Mouse (Mus musculus) heart, postnatal 0 days (tissue): Measurements from ENCODE around the gene Ube4b. TPM values are rescaled to one million over a fixed set of nuclear protein-coding genes. Genes with fewer than 3 reads are reported as not detected.

Experiments
- ATAC-seq: fragments of 200-750 bp; cut with Nextera tagmentation; 2 replicates; pipeline ENCODE4 v1.8.0; 2017; ENCODE audit warnings: low read depth, moderate number of reproducible peaks, moderate library complexity; ENCODE audit not compliant: insufficient read depth
- DNase-seq: peaks from one replicate; pipeline ENCODE4 v3.0.0-alpha.2; 2016; ENCODE audit warnings: low spot score
- H3K27ac ChIP-seq: fragments of 300-500 bp; sonication (generic); 2 replicates; pipeline ENCODE4 v1.5.1; 2014; ENCODE audit warnings: low read depth, mild to moderate bottlenecking
- H3K27me3 ChIP-seq: fragments of 300-500 bp; sonication (generic); 2 replicates; pipeline ENCODE4 v1.6.1; 2014; ENCODE audit warnings: low read length, mixed read lengths; ENCODE audit not compliant: control insufficient read depth, insufficient read depth
- H3K36me3 ChIP-seq: fragments of 300-500 bp; sonication (generic); replicated peaks from 2 replicates; pipeline ENCODE4 v1.6.1; 2014; ENCODE audit warnings: low read length, mixed read lengths; ENCODE audit not compliant: control insufficient read depth, insufficient read depth
- H3K4me1 ChIP-seq: fragments of 300-500 bp; sonication (generic); 2 replicates; pipeline ENCODE4 v1.6.1; 2014; ENCODE audit warnings: antibody characterized with exemption; ENCODE audit not compliant: control insufficient read depth, insufficient read depth
- H3K4me2 ChIP-seq: fragments of 300-500 bp; sonication (generic); 2 replicates; pipeline ENCODE4 v1.6.1; 2014; ENCODE audit warnings: low read depth, mild to moderate bottlenecking, low read length, moderate library complexity
- H3K4me3 ChIP-seq: fragments of 300-500 bp; sonication (generic); 2 replicates; pipeline ENCODE4 v1.5.1; 2014; ENCODE audit warnings: low read depth, low read length
- H3K9ac ChIP-seq: fragments of 300-500 bp; sonication (generic); replicated peaks from 2 replicates; pipeline ENCODE4 v1.6.1; 2014; ENCODE audit warnings: low read depth, low read length, mixed read lengths
- H3K9me3 ChIP-seq: fragments of 300-500 bp; sonication (generic); replicated peaks from 2 replicates; pipeline ENCODE4 v1.6.1; 2016; ENCODE audit warnings: low read length; ENCODE audit not compliant: control insufficient read depth
- CTCF ChIP-seq: IDR thresholded peaks from 2 replicates; pipeline ENCODE4 v1.5.1; 2016; ENCODE audit warnings: antibody characterized with exemption, control low read depth, low read depth
- EP300 ChIP-seq: IDR thresholded peaks from 2 replicates; pipeline ENCODE4 v1.6.1; 2016; ENCODE audit warnings: antibody characterized with exemption, low read depth
- WGBS: fragments of 180-500 bp; shearing (Covaris S2); extraction: QIAGEN DNeasy Blood & Tissue Kit; methylation state at CpG from one replicate; pipeline ENCODE4 v1.1.7; 2014; 5-methylcytosine and 5-hydroxymethylcytosine counted together
- polyA plus RNA-seq: library from polyadenylated mRNA; unstranded; fragments of >200 nt; fragmentation: Nextera tagmentation; extraction: Ambion mirVana; gene quantifications from 2 replicates; pipeline ENCODE4 v1.2.1, GENCODE M21; 2015
- total RNA-seq: library from RNA; depleted of rRNA; stranded (reverse); fragments of >200 nt; gene quantifications from 2 replicates; pipeline ENCODE4 v1.2.3, GENCODE M21; 2014; ENCODE audit warnings: low replicate concordance; rRNA removed

Gene Ube4b
- total RNA-seq (56.4 and 70.5 TPM in 2 replicates), polyA plus RNA-seq (17.6 and 20.2 TPM in 2 replicates)

DNA sequence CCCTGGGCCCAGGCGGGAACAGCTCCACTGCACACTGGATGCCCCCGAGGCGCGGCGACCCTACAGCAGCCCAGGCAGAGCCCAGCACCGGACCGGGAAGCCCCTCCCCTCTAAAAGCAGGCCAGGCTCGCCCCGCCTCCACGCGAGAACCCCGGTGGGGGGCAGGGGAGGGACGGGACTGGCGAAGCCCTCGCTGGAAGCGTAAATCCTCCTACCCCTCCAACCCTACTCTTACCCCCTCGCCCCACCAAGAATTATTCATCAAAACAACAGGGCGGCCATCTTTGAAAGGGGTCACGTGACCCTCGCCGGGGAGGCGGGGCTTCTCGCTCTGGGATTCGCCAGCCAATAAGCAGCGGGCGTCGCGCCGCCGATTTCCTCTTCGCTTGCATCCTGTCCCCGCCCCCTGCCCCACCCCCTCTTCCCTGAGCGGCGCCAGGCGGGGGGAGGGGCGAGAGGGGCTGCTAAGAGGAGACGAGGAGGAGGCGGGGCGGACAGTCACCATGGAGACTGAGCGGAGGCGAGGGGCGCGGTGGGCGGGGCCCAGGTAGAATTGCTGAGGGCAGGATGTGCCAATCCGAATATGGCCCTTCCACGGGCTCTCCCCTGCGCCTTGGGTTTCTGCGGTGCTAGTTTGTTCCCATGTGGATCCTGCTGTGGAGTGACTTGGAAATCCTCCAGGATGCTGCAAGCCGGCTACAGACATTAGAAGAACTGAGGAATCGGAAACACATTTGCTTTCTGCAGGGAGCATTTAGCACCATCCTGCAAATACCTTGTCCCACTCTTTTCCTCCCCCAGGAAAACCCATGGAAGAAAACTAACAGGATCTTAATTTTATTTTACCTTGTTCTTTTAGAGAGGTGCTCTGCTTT is at the start of gene Ube4b:
Gene Ube4b, minus strand, starts transcription at position 425 of the 875 bp plus-strand sequence.
- Histone ChIP-seq H3K9me3 (no peaks in the 10 kb centered on the region), H3K27ac (peak within 1 kb of the TSS; percentile 97), H3K9ac (peak within 1 kb of the TSS; percentile 94), H3K4me2 (peak within 1 kb of the TSS; percentile 78), H3K4me3 (peak within 1 kb of the TSS; percentile 91), H3K4me1 (no peaks in the 10 kb centered on the region), H3K36me3 (no peaks in the 10 kb centered on the region), H3K27me3 (no peaks in the 10 kb centered on the region)
- TF ChIP-seq EP300 (peak; percentile 67), CTCF (no peak)
- DNase-seq (peak; percentile 95), ATAC-seq (peak; percentile 95)
- under 1% methylated on average over 44 of the region's 50 CpGs for WGBS

DNA sequence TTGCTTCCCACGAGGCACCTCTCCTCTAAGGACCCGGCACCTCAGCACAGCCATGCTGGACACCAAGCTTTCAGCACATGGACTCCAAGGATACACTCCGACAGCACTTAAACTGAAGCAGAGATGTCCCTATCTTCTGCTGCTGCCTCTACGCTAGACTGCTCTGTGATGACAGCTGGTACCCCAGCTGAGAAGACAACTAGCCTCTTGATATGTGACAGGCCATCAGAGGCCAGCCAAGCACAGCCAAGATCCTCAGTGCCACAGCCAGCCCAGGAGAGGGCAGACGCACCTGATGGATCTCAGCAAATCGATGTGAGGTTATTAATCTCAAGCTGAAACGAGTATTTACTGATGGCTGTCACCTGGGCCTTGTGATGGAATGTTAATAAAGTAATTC is 48.5 kb upstream of the Ube4b start:
- Histone ChIP-seq H3K27ac (no peak overlapping the region), H3K4me1 (no peaks in the 10 kb centered on the region), H3K27me3 (no peaks in the 10 kb centered on the region), H3K9ac (no peak overlapping the region), H3K36me3 (peaks cover 17% of the 10 kb centered on the region), H3K4me2 (no peak overlapping the region), H3K9me3 (no peaks in the 10 kb centered on the region), H3K4me3 (no peak overlapping the region)
- TF ChIP-seq EP300 (no peak), CTCF (no peak)
- DNase-seq (no peak), ATAC-seq (no peak)
- 53% methylated on average over 7 of the region's 7 CpGs for WGBS

DNA sequence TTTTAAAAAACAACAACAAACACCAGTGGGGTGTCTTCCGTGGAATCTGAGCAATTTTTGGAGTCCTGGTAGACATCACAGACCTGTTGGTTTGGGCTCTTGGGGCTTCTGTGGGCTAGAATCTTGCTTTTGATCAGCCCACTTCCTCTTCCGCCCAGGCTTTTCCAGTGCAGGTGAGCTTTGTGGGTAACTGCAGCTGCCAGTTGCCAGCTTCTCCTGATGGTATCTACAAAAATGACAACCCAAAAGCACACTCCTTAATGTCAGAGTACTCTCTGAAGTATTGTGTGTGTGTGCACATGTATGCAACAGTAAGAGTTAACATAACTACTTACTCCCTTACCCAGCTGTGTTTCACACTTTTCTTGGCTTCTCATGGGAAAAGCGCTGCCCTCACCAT is 43.0 kb upstream of the Ube4b start:
- Histone ChIP-seq H3K27me3 (no peaks in the 10 kb centered on the region), H3K36me3 (peaks cover 36% of the 10 kb centered on the region), H3K4me2 (no peak overlapping the region), H3K9me3 (no peaks in the 10 kb centered on the region), H3K27ac (no peak overlapping the region; the same call in 1 of the 2 replicates), H3K9ac (no peak overlapping the region), H3K4me3 (no peak overlapping the region), H3K4me1 (no peaks in the 10 kb centered on the region)
- ATAC-seq (no peak), DNase-seq (no peak)
- 89% methylated on average over 3 of the region's 3 CpGs for WGBS
- TF ChIP-seq CTCF, result no peak
- no peak for TF ChIP-seq EP300

DNA sequence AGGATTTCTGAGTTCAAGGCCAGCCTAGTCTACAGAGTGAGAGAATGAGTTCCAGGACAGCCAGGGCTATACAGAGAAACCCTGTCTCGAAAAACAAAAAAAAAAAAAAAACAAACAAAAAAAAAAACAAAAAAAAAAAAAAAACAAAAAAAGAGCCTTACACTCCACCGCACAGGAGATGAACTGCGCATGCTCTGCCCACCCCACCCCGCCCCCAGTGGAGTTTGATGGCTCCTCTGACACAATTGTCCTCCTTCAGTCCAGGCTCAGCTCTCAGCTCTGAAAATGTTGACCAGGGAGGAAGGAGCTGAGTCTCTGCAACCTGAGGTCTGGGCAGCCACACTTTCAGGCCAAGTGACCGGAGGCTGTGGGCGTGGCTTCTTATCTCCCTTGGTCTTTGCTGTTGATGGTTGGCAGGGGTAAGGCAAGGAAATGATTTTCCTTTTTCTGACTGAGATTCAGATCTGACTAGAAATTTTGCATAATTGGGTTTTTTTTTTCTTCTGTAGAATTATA is 36.9 kb upstream of the Ube4b start:
- Histone ChIP-seq H3K9me3 (no peaks in the 10 kb centered on the region), H3K4me3 (no peak overlapping the region), H3K27ac (no peak overlapping the region), H3K36me3 (peaks cover 6% of the 10 kb centered on the region; the same call in 1 of the 2 replicates), H3K4me1 (peaks cover 3% of the 10 kb centered on the region; the same call in 1 of the 2 replicates), H3K9ac (no peak overlapping the region), H3K4me2 (no peak overlapping the region), H3K27me3 (no peaks in the 10 kb centered on the region)
- TF ChIP-seq EP300, result no peak
- no peak for TF ChIP-seq CTCF
- ATAC-seq, result no peak
- WGBS, result 64% methylated on average over 6 of the region's 6 CpGs
- DNase-seq, result no peak

DNA sequence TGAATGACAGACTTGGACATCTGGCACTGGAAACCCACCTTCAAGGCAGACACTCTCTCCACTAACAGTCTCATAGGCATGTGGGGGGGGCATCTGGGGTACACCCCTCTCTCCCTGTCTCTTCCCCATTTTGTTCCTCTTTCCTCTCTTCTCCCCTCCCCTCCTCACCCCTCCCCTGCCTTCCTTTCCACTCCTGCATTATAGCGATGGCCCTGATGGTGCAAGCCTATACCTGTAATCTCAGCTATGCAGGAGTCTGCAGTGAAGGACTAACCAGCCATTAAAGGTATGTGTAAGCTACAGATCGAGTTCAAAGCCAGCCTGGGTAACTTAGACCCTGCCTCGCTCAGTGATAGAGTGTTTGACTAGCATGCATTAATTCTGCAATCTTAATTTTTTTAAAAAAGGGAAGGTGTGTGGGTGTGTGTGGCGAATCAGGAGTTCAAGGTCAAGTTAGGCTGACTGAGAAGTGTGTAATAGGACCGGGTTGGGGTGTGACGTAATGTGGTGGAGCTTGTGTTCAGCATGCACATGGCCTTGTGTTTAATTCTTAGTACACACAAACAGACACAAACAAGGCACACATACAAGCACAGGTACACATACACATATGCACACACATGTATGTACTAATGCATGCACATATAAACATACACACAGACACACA is 35.9 kb upstream of the Ube4b start:
- Histone ChIP-seq H3K4me1 (peaks cover 3% of the 10 kb centered on the region; the same call in 1 of the 2 replicates), H3K36me3 (no peaks in the 10 kb centered on the region), H3K27ac (0 out of 2 replicates have a peak overlapping the region, but pooled peaks have one; percentile 1), H3K4me3 (no peak overlapping the region), H3K27me3 (no peaks in the 10 kb centered on the region), H3K9ac (no peak overlapping the region), H3K9me3 (no peaks in the 10 kb centered on the region), H3K4me2 (no peak overlapping the region)
- TF ChIP-seq CTCF, result no peak
- TF ChIP-seq EP300, result no peak
- DNase-seq (no peak), ATAC-seq (no peak)
- WGBS, result 70% methylated on average over 6 of the region's 6 CpGs
